Mouse (Mus musculus): Measurements from ENCODE around the gene Hydin.

DNA sequence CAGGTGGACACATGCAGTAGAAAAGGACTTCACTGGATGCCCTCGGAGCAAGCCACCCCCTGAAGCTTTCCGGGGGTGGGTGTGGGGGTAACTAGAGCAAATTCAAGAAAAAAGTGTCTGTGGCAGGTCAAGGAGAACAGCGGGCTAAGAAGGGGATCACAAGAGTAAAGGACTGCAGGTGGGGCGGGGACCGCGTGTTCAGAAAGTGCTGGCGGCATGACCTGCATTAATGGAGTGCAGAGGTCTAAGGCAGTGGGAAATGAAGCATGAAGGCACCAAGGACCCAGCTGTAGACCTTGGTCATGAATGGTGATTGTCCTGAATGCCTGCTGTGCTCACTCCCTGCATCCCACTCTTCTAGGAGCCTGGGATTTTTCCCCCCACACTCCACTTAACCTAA lies 151.0 kb downstream of the Hydin start:
- TF ChIP-seq POLR2A (IDR thresholded peaks at IDR 0.05; ENCODE audit: low read depth, low read length) (no peak), CTCF (IDR thresholded peaks at IDR 0.05; ENCODE audit: borderline replicate concordance, insufficient read depth, low read length) (no peak)

All from embryonic fibroblast, embryonic 13.5 days (primary cell).